Mouse (Mus musculus) intestine, postnatal 0 days (tissue): ENCODE results near the gene Clip2. TPM values are rescaled to one million over a fixed set of nuclear protein-coding genes. Genes with fewer than 3 reads are reported as not detected.

Source experiments
- ATAC-seq: fragments of 200-750 bp; cut with Nextera tagmentation; 2 replicates; pipeline ENCODE4 v1.8.0; 2017; ENCODE audit warnings: mild to moderate bottlenecking, moderate TSS enrichment, moderate library complexity
- H3K27ac ChIP-seq: fragments of 300-500 bp; sonication (generic); 2 replicates; pipeline ENCODE4 v1.5.1; 2014; ENCODE audit warnings: mild to moderate bottlenecking, low read depth, low read length, moderate library complexity
- H3K27me3 ChIP-seq: fragments of 300-500 bp; sonication (generic); replicated peaks from 2 replicates; pipeline ENCODE4 v1.6.1; 2014; ENCODE audit warnings: low read length, mixed read lengths; ENCODE audit not compliant: control insufficient read depth, insufficient read depth
- H3K36me3 ChIP-seq: fragments of 300-500 bp; sonication (generic); 2 replicates; pipeline ENCODE4 v1.6.1; 2014; ENCODE audit warnings: mild to moderate bottlenecking, moderate library complexity; ENCODE audit not compliant: control insufficient read depth, insufficient read depth
- H3K4me1 ChIP-seq: fragments of 300-500 bp; sonication (generic); replicated peaks from 2 replicates; pipeline ENCODE4 v1.6.1; 2014; ENCODE audit warnings: antibody characterized with exemption, low read length, mixed read lengths; ENCODE audit not compliant: control insufficient read depth, insufficient read depth
- H3K4me2 ChIP-seq: fragments of 300-500 bp; sonication (generic); replicated peaks from 2 replicates; pipeline ENCODE4 v1.6.1; 2014; ENCODE audit warnings: low read depth, mild to moderate bottlenecking, moderate library complexity
- H3K4me3 ChIP-seq: fragments of 300-500 bp; sonication (generic); 2 replicates; pipeline ENCODE4 v1.5.1; 2014; ENCODE audit warnings: low read depth, low read length
- H3K9ac ChIP-seq: fragments of 300-500 bp; sonication (generic); 2 replicates; pipeline ENCODE4 v1.6.1; 2014; ENCODE audit warnings: mild to moderate bottlenecking, low read depth, low read length
- H3K9me3 ChIP-seq: fragments of 300-500 bp; sonication (generic); 2 replicates; pipeline ENCODE4 v1.6.1; 2016; ENCODE audit warnings: mixed run types; ENCODE audit not compliant: control insufficient read depth
- CTCF ChIP-seq: sonication (generic); IDR thresholded peaks from 2 replicates; pipeline ENCODE4 v1.5.1; 2016; ENCODE audit warnings: low read depth, mild to moderate bottlenecking, control low read depth, antibody characterized with exemption, moderate library complexity
- WGBS: fragments of 180-500 bp; shearing (Covaris S2); extraction: QIAGEN DNeasy Blood & Tissue Kit; methylation state at CpG from one replicate; pipeline ENCODE4 v1.1.7; 2014; 5-methylcytosine and 5-hydroxymethylcytosine counted together
- polyA plus RNA-seq: library from polyadenylated mRNA; unstranded; fragments of >200 nt; fragmentation: Nextera tagmentation; extraction: Ambion mirVana; gene quantifications from 2 replicates; pipeline ENCODE4 v1.2.1, GENCODE M21; 2015

Clip2 gene
- polyA plus RNA-seq, 1 experiment from 2014 or later = 2.6 TPM

GRCm38 (mm10) chr5:134553951-134554546 lies 1.8 kb upstream of the Clip2 start:
- 53% methylated on average over 5 of the region's 5 CpGs for WGBS
- no peak for ATAC-seq
- H3K9me3 ChIP-seq = no peaks in the 10 kb centered on the region

GRCm38 (mm10) chr5:134551233-134552109 lies 763 bp downstream of the Clip2 start:
- Histone ChIP-seq H3K4me1 (peaks cover 10% of the 10 kb centered on the region), H3K4me3 (peak overlapping the region; percentile 86), H3K4me2 (peak overlapping the region; percentile 88), H3K27me3 (no peaks in the 10 kb centered on the region), H3K9ac (peak overlapping the region; percentile 93), H3K27ac (peak overlapping the region; percentile 96), H3K36me3 (no peaks in the 10 kb centered on the region), H3K9me3 (no peaks in the 10 kb centered on the region)
- no peak; the same call in 1 of the 2 replicates for ATAC-seq
- 1% methylated on average over 47 of the region's 52 CpGs for WGBS
- no peak for TF ChIP-seq CTCF

More at GRCm38 (mm10) chr5:134553951-134554546, 1.8 kb upstream of the Clip2 start:
- no peak overlapping the region for H3K27ac ChIP-seq
- no peak overlapping the region for H3K9ac ChIP-seq
- peaks cover 5% of the 10 kb centered on the region; the same call in 1 of the 2 replicates for H3K4me1 ChIP-seq
- no peak overlapping the region for H3K4me2 ChIP-seq
- TF ChIP-seq CTCF = no peak
- no peaks in the 10 kb centered on the region for H3K36me3 ChIP-seq
- no peaks in the 10 kb centered on the region for H3K27me3 ChIP-seq
- no peak overlapping the region for H3K4me3 ChIP-seq

DNA sequence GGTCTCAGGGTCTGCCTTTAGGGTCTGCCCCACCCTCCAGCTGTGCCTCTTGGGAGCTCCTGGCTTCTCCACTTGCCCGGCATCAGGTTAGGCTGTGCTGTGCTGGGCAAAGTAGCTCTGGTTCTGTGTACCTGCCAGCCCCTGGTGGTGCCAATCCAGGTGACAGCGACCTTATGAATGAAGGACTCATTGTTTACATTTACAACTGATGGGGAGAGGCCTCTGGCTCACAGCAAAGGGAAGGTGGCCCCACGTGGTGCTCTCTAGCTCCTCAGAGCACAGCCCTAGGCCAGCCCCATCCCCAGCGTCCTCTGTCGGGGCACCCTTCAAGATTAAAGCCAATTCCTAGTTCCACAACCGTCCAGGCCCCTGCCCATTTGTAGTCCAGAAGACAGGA lies 1.4 kb downstream of the Clip2 start:
- Histone ChIP-seq H3K9me3 (no peaks in the 10 kb centered on the region), H3K4me2 (peak overlapping the region; percentile 88), H3K4me1 (peaks cover 10% of the 10 kb centered on the region), H3K27ac (peak overlapping the region; percentile 96), H3K27me3 (no peaks in the 10 kb centered on the region), H3K4me3 (peak overlapping the region; percentile 86), H3K9ac (peak overlapping the region; percentile 93), H3K36me3 (no peaks in the 10 kb centered on the region)
- peak; percentile 43 for ATAC-seq
- 3% methylated on average over 6 of the region's 6 CpGs for WGBS
- peak; percentile 55 for TF ChIP-seq CTCF

GRCm38 (mm10) chr5:134549640-134550168 lies 2.5 kb downstream of the Clip2 start:
- ATAC-seq = peak; percentile 52
- Histone ChIP-seq H3K27me3 (no peaks in the 10 kb centered on the region), H3K4me2 (peak overlapping the region; percentile 88), H3K27ac (peak overlapping the region; percentile 96), H3K36me3 (no peaks in the 10 kb centered on the region), H3K4me1 (peaks cover 10% of the 10 kb centered on the region), H3K4me3 (no peak overlapping the region), H3K9me3 (no peaks in the 10 kb centered on the region), H3K9ac (peak overlapping the region; percentile 22; the same call in 1 of the 2 replicates)
- WGBS = 40% methylated on average over 1 of the region's 3 CpGs
- TF ChIP-seq CTCF = no peak

DNA sequence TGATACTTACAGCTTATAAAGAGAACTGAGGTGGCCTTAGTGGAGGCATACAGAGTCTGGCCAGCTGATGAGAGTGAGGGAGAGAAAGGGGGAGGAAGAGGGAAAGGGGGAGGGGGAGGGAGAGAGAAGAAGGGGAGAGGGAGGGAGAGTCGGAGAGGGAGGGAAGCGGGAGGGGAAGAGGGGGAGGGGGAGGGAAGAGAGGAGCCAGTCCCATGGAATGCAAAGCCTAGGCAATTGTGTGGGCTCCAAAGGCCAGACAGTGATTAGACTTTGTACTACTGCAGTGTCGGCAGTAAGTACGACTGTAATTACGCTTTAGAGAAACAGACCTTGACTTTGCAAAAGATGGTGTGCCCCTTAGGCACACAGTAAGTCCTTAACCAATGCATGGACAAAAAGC lies 3.9 kb downstream of the Clip2 start:
- no peaks in the 10 kb centered on the region for H3K27me3 ChIP-seq
- peak; percentile 39 for ATAC-seq
- 14% methylated on average over 5 of the region's 5 CpGs for WGBS
- no peak overlapping the region for H3K9ac ChIP-seq
- H3K4me2 ChIP-seq = 0 out of 2 replicates have a peak overlapping the region, but pooled peaks have one; percentile 17
- H3K27ac ChIP-seq = peak overlapping the region; percentile 96
- no peak for TF ChIP-seq CTCF
- no peaks in the 10 kb centered on the region for H3K36me3 ChIP-seq
- no peak overlapping the region for H3K4me3 ChIP-seq
- no peaks in the 10 kb centered on the region for H3K9me3 ChIP-seq
- H3K4me1 ChIP-seq = peaks cover 10% of the 10 kb centered on the region

DNA sequence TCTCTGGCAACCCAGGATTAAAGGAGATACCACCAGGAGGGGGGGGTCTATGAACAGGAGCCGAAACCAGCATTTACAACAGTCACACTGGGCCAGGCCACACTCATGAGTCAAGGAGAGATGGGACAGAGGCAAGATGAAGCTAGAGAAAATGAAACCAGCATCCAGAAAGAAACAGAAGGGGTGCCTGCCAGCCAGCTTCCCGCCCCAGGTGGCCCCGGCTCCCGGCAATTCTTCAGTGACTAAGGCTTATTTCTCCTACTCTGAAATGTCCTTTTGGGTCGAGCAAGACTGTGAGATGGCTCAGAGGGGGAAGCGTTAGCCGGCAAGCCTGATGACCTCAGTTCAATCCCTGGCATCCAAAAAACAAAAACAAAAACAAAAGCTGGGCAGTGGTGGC lies 5.4 kb downstream of the Clip2 start:
- Histone ChIP-seq H3K27me3 (no peaks in the 10 kb centered on the region), H3K4me1 (peaks cover 12% of the 10 kb centered on the region), H3K36me3 (no peaks in the 10 kb centered on the region), H3K4me2 (no peak overlapping the region; the same call in 1 of the 2 replicates), H3K4me3 (no peak overlapping the region), H3K27ac (no peak overlapping the region), H3K9ac (no peak overlapping the region), H3K9me3 (no peaks in the 10 kb centered on the region)
- TF ChIP-seq CTCF = no peak
- ATAC-seq = no peak
- 84% methylated on average over 7 of the region's 7 CpGs for WGBS
